Mouse (Mus musculus) olfactory bulb, adult 2 months (tissue): Measurements from ENCODE around the gene Ltf.

Source experiments
- CTCF ChIP-seq: fragments of 200-500 bp; IDR thresholded peaks from 2 replicates; pipeline ENCODE4 v1.5.1; 2012; ENCODE audit warnings: low read depth, mild to moderate bottlenecking, low read length, moderate library complexity; ENCODE audit not compliant: insufficient read depth
- POLR2A ChIP-seq: fragments of 200-500 bp; IDR thresholded peaks from 2 replicates; pipeline ENCODE4 v1.6.1; 2012; ENCODE audit warnings: mild to moderate bottlenecking, low read depth, low read length, moderate library complexity; ENCODE audit not compliant: insufficient read depth

DNA sequence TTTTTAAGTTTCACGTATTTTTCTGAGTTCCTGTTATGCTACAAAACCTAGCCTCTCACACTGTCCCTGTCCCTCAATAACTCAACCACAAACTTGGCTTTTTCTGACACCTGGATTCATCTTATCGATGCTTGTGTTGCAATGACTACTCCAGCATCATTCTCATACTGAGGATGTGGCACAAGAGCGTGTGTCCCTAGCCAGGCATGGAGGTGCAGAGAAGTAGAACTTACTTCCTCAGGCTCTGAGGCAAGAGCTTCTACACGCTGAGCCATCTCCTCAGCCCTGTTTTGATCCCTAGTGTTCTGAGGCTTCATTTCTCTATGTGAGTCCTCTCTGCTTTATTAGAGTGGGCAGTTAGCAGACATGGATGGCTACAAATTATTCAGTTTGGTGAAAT is 14.6 kb downstream of the Ltf start:
- no peak for TF ChIP-seq CTCF
- TF ChIP-seq POLR2A, result no peak
